Mouse (Mus musculus) kidney, postnatal 0 days (tissue): ENCODE measurements at regions not wholly inside any gene's neighbourhood (a gene's known extent, or its start where the extent isn't known, plus 50 kb on each side); places are given as distances from the start of the nearest gene placed in this dataset.

Source experiments
- ATAC-seq: fragments of 200-750 bp; cut with Nextera tagmentation; replicated peaks from 2 replicates; pipeline ENCODE4 v1.8.0; 2017; ENCODE audit warnings: low read depth, moderate number of reproducible peaks, moderate TSS enrichment, moderate library complexity; ENCODE audit not compliant: low FRiP score
- DNase-seq: peaks from one replicate; pipeline ENCODE4 v3.0.0-alpha.2; 2016; ENCODE audit warnings: low spot score
- H3K27ac ChIP-seq: fragments of 300-500 bp; sonication (generic); 2 replicates; pipeline ENCODE4 v1.5.1; 2014; ENCODE audit warnings: mild to moderate bottlenecking
- H3K27me3 ChIP-seq: fragments of 300-500 bp; sonication (generic); 2 replicates; pipeline ENCODE4 v1.6.1; 2014; ENCODE audit warnings: low read length, mixed read lengths; ENCODE audit not compliant: insufficient read depth
- H3K36me3 ChIP-seq: fragments of 300-500 bp; sonication (generic); 2 replicates; pipeline ENCODE4 v1.6.1; 2014; ENCODE audit warnings: low read length, mixed read lengths; ENCODE audit not compliant: insufficient read depth
- H3K4me1 ChIP-seq: fragments of 300-500 bp; sonication (generic); replicated peaks from 2 replicates; pipeline ENCODE4 v1.6.1; 2014; ENCODE audit warnings: antibody characterized with exemption, low read length, mixed read lengths; ENCODE audit not compliant: insufficient read depth
- H3K4me2 ChIP-seq: fragments of 300-500 bp; sonication (generic); 2 replicates; pipeline ENCODE4 v1.6.1; 2014; ENCODE audit warnings: mild to moderate bottlenecking, low read length, moderate library complexity, mixed read lengths
- H3K4me3 ChIP-seq: fragments of 300-500 bp; sonication (generic); replicated peaks from 2 replicates; pipeline ENCODE4 v1.5.1; 2014; ENCODE audit warnings: low read depth, low read length
- H3K9ac ChIP-seq: fragments of 300-500 bp; sonication (generic); 2 replicates; pipeline ENCODE4 v1.6.1; 2014; ENCODE audit warnings: low read depth, low read length
- H3K9me3 ChIP-seq: fragments of 300-500 bp; sonication (generic); replicated peaks from 2 replicates; pipeline ENCODE4 v1.6.1; 2016; ENCODE audit warnings: low read length, inconsistent platforms, mixed read lengths
- CTCF ChIP-seq: IDR thresholded peaks from 2 replicates; pipeline ENCODE4 v1.5.1; 2016; ENCODE audit warnings: antibody characterized with exemption, low read depth, mild to moderate bottlenecking, moderate library complexity
- WGBS: fragments of 180-500 bp; shearing (Covaris S2); extraction: QIAGEN DNeasy Blood & Tissue Kit; methylation state at CpG from one replicate; pipeline ENCODE4 v1.1.7; 2014; 5-methylcytosine and 5-hydroxymethylcytosine counted together

- H3K4me1 ChIP-seq: 0 out of 2 replicates have a peak, but pooled peaks cover 4% of the 10 kb centered on the region
- no peak for ATAC-seq
- DNase-seq: peak; percentile 44
Observed at GRCm38 (mm10) chr6:75542247-75542700, 955.3 kb downstream of the Gm9008 start.

GRCm38 (mm10) chr6:75539703-75540102, 957.9 kb downstream of the Gm9008 start:
- 0 out of 2 replicates have a peak, but pooled peaks cover 4% of the 10 kb centered on the region for H3K4me1 ChIP-seq
- no peaks in the 10 kb centered on the region for H3K9me3 ChIP-seq
- no peak; the same call in 1 of the 2 replicates for ATAC-seq
- H3K9ac ChIP-seq: no peak overlapping the region
- DNase-seq: peak; percentile 68
- H3K36me3 ChIP-seq: no peaks in the 10 kb centered on the region
- H3K4me3 ChIP-seq: no peak overlapping the region
- TF ChIP-seq CTCF: no peak
- no peak overlapping the region for H3K4me2 ChIP-seq
- H3K27me3 ChIP-seq: no peaks in the 10 kb centered on the region
- 32% methylated on average over 3 of the region's 3 CpGs for WGBS
- no peak overlapping the region for H3K27ac ChIP-seq

More at GRCm38 (mm10) chr6:75542247-75542700, 955.3 kb downstream of the Gm9008 start:
- H3K9me3 ChIP-seq: no peaks in the 10 kb centered on the region
- H3K4me3 ChIP-seq: no peak overlapping the region
- H3K9ac ChIP-seq: no peak overlapping the region
- H3K27me3 ChIP-seq: no peaks in the 10 kb centered on the region
- no peak overlapping the region for H3K27ac ChIP-seq
- 13% methylated on average over 1 of the region's 1 CpGs for WGBS
- no peak overlapping the region for H3K4me2 ChIP-seq
- H3K36me3 ChIP-seq: no peaks in the 10 kb centered on the region
- TF ChIP-seq CTCF: no peak
